Mouse (Mus musculus) layer of hippocampus, adult 6 months (tissue): ENCODE measurements around the gene Vmn1r38. TPM values are rescaled to one million over a fixed set of nuclear protein-coding genes. Genes with fewer than 3 reads are reported as not detected.

ENCODE experiments used
- long read RNA-seq, 2 experiments: library from polyadenylated mRNA; unstranded; transcript quantifications; one replicate each; pipeline ENCODE4 v2.0.0; 2019 to 2020
- polyA plus RNA-seq: library from polyadenylated mRNA; unstranded; fragments of <200 nt; fragmentation: Nextera tagmentation; gene quantifications from 2 replicates; pipeline ENCODE4 v1.2.3, GENCODE M21; 2021

Vmn1r38 gene
- polyA plus RNA-seq: not detected in 2 replicates
- long read RNA-seq, experiment 1: 0 reads
- long read RNA-seq, experiment 2: 0 reads

GRCm38 (mm10) chr6:66782527-66782926 is at the start of gene Vmn1r38:
Vmn1r38 (minus strand) TSS chr6:66782627.

GRCm38 (mm10) chr6:66810509-66810908 is 28.1 kb upstream of the Vmn1r38 start, which contains the start of gene Vmn1r39:
Vmn1r39 (minus strand) TSS chr6:66810609.

GRCm38 (mm10) chr6:66729082-66729481 is 53.3 kb downstream of the Vmn1r38 start, which contains the start of gene Vmn1r37:
Vmn1r37 (plus strand) TSS chr6:66729382.

Other genes starting within 250 kb of the Vmn1r38 start
- gene Mad2l1, start 247.2 kb downstream of the Vmn1r38 start, polyA plus RNA-seq: 3.9 and 4.0 TPM in 2 replicates
- gene Vmn1r32, start 222.5 kb downstream of the Vmn1r38 start, polyA plus RNA-seq: not detected in 2 replicates
- not detected in 2 replicates for gene Vmn1r33, start 164.3 kb downstream of the Vmn1r38 start, polyA plus RNA-seq
- gene Vmn1r34, start 138.7 kb downstream of the Vmn1r38 start, polyA plus RNA-seq: not detected in 2 replicates
- not detected in 2 replicates for gene Vmn1r35, start 96.7 kb downstream of the Vmn1r38 start, polyA plus RNA-seq
- not detected in 2 replicates for gene Vmn1r36, start 63.5 kb downstream of the Vmn1r38 start, polyA plus RNA-seq
- gene Vmn1r37, start 53.2 kb downstream of the Vmn1r38 start, polyA plus RNA-seq: not detected in 2 replicates
- not detected in 2 replicates for gene Vmn1r39, start 28.0 kb upstream of the Vmn1r38 start, polyA plus RNA-seq
- gene Gng12, start 113.8 kb upstream of the Vmn1r38 start, polyA plus RNA-seq: 69.7 and 71.7 TPM in 2 replicates